Mouse (Mus musculus) olfactory bulb, adult 2 months (tissue): ENCODE measurements at regions not wholly inside any gene's neighbourhood (a gene's known extent, or its start where the extent isn't known, plus 50 kb on each side); places are given as distances from the start of the nearest gene placed in this dataset.

Source experiments
- CTCF ChIP-seq: fragments of 200-500 bp; IDR thresholded peaks from 2 replicates; pipeline ENCODE4 v1.5.1; 2012; ENCODE audit warnings: low read depth, mild to moderate bottlenecking, low read length, moderate library complexity; ENCODE audit not compliant: insufficient read depth
- POLR2A ChIP-seq: fragments of 200-500 bp; IDR thresholded peaks from 2 replicates; pipeline ENCODE4 v1.6.1; 2012; ENCODE audit warnings: mild to moderate bottlenecking, low read depth, low read length, moderate library complexity; ENCODE audit not compliant: insufficient read depth

DNA sequence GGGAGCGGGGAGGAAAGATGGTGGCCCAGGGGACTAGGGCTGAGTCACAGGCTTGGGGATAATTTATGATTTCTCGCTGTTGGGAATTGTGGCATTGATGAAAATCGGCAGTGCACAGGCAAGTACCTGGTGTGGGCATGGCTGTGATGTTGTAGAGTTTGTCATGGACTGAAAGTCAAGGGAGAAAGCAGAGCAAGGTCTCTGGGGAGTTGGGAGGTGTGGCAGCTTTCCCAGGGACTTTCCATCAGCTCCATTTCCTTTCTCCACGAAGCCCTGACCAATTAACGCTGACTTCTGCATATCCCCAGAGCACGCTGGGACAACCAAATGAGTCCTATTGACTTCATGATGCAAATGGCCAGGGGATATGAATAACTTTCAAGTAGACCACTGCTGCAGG is 126.2 kb downstream of the Gm19410 start:
- TF ChIP-seq POLR2A (no peak), CTCF (no peak)
